Mouse (Mus musculus) liver, embryonic 16.5 days (tissue): ENCODE results near the gene Gstp1. TPM values are rescaled to one million over a fixed set of nuclear protein-coding genes. Genes with fewer than 3 reads are reported as not detected.

Source experiments
- ATAC-seq: fragments of 200-750 bp; cut with Nextera tagmentation; 2 replicates; pipeline ENCODE4 v1.8.0; 2017; ENCODE audit warnings: low read depth, mild to moderate bottlenecking, moderate number of reproducible peaks, moderate library complexity
- H3K27ac ChIP-seq: fragments of 300-500 bp; sonication (generic); 2 replicates; pipeline ENCODE4 v1.5.1; 2014; ENCODE audit warnings: mild to moderate bottlenecking, low read length
- H3K27me3 ChIP-seq: fragments of 300-500 bp; sonication (generic); 2 replicates; pipeline ENCODE4 v1.6.1; 2014; ENCODE audit warnings: low read depth, low read length, mixed read lengths; ENCODE audit not compliant: control insufficient read depth, insufficient read depth
- H3K36me3 ChIP-seq: fragments of 300-500 bp; sonication (generic); 2 replicates; pipeline ENCODE4 v1.6.1; 2014; ENCODE audit warnings: mild to moderate bottlenecking; ENCODE audit not compliant: control insufficient read depth, insufficient read depth
- H3K4me1 ChIP-seq: fragments of 300-500 bp; sonication (generic); 2 replicates; pipeline ENCODE4 v1.6.1; 2014; ENCODE audit warnings: low read depth, low read length, mixed read lengths; ENCODE audit not compliant: control insufficient read depth
- H3K4me2 ChIP-seq: fragments of 300-500 bp; sonication (generic); 2 replicates; pipeline ENCODE4 v1.6.1; 2014; ENCODE audit warnings: low read depth, low read length, mixed read lengths
- H3K4me3 ChIP-seq: fragments of 300-500 bp; sonication (generic); 2 replicates; pipeline ENCODE4 v1.5.1; 2014; ENCODE audit warnings: low read depth, mild to moderate bottlenecking, low read length
- H3K9ac ChIP-seq: fragments of 300-500 bp; sonication (generic); 2 replicates; pipeline ENCODE4 v1.6.1; 2014; ENCODE audit warnings: low read depth, low read length
- H3K9me3 ChIP-seq: fragments of 300-500 bp; sonication (generic); replicated peaks from 2 replicates; pipeline ENCODE4 v1.6.1; 2016; ENCODE audit warnings: low read length; ENCODE audit not compliant: control insufficient read depth
- WGBS: fragments of 180-500 bp; shearing (Covaris S2); extraction: QIAGEN DNeasy Blood & Tissue Kit; methylation state at CpG from one replicate; pipeline ENCODE4 v1.1.7; 2014; ENCODE audit not compliant: insufficient replicate concordance; 5-methylcytosine and 5-hydroxymethylcytosine counted together
- polyA plus RNA-seq: library from polyadenylated mRNA; unstranded; fragments of >200 nt; fragmentation: Nextera tagmentation; extraction: Ambion mirVana; gene quantifications from 2 replicates; pipeline ENCODE4 v1.2.1, GENCODE M21; 2015

Gstp1 gene
- polyA plus RNA-seq, 1 experiment from 2014 or later, result 823 TPM

DNA sequence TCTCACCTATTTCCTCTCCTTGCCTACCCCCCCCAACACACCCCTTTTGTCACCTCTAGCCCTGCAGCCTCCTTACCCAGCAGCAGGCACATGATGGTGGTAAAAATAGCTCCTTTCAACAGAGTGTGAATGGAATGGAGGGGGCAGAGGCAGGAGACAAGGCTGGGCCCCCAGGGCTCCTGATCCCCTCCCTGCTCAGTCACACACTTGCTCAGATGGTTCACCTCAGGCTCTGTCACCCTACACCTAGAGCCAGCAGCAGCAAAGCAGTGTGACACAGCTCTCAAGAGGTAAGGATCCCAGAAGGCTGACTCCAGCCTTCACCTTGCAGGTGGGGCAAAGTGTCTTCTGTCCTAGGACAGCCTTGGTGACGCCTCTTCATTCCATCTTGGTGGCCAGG lies 34.7 kb downstream of the Gstp1 start, which contains the start of gene Doc2g:
Gene Doc2g (plus strand): TSS at position 202 of the 400 bp plus-strand sequence.
- no peak within 1 kb of the TSS for H3K27ac ChIP-seq
- no peaks in the 10 kb centered on the region for H3K27me3 ChIP-seq
- ATAC-seq, result no peak
- peaks cover 21% of the 10 kb centered on the region for H3K36me3 ChIP-seq
- H3K4me2 ChIP-seq, result no peak within 1 kb of the TSS
- 78% methylated on average over 1 of the region's 1 CpGs for WGBS
- no peak within 1 kb of the TSS for H3K9ac ChIP-seq
- peaks cover 17% of the 10 kb centered on the region for H3K4me1 ChIP-seq
- H3K4me3 ChIP-seq, result no peak within 1 kb of the TSS
- H3K9me3 ChIP-seq, result no peaks in the 10 kb centered on the region

DNA sequence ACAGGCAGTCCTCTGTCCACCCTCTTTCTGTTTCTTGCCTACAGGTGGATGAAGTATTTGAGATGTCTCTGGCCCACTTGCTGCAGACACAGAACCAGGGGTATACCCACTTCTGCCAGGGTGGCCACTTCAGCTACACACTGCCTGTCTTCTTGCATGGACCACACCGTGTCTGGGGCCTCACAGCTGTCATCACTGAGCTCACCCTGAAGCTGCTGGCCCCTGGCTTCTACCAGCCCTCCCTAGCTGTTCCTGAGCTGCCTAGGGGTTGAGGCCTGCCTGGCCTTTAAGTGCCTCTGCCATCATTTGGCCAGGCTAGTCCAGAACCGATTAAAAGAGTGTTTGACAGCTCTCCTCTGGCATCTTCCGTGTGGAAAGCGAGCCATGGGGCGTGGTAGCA lies 36.0 kb downstream of the Gstp1 start:
- H3K9ac ChIP-seq, result no peak overlapping the region
- no peak for ATAC-seq
- H3K9me3 ChIP-seq, result no peaks in the 10 kb centered on the region
- no peak overlapping the region for H3K4me2 ChIP-seq
- peaks cover 17% of the 10 kb centered on the region for H3K4me1 ChIP-seq
- 79% methylated on average over 5 of the region's 5 CpGs for WGBS
- H3K27me3 ChIP-seq, result no peaks in the 10 kb centered on the region
- H3K4me3 ChIP-seq, result no peak overlapping the region
- H3K36me3 ChIP-seq, result peaks cover 10% of the 10 kb centered on the region; the same call in 1 of the 2 replicates
- no peak overlapping the region for H3K27ac ChIP-seq

DNA sequence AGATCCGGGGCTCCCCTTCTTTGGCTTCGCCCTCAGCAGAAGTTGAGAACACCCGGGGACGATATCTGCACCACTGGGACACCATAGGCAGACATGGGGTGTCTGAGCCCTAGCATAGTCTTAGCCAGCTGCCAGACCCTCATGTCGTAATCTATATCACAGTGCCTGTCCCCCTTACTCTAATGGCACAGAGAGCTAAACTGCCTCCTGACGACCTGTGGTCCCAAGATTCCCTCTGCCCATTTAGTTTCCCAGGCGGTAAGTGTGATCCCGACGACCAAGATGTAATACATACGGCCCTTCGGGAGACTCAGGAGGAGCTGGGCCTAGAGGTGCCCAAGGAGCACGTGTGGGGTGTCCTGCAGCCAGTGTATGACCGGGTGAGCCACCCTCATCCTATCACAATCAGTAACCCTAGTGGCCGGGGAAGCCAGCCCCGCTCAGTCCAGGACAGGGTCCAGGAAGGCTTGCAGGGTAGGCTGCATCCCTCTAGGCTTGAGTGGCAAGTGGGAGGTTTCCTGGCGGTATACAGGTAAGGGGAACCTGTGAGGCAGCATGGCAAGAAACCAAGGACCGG lies 36.7 kb downstream of the Gstp1 start:
- Histone ChIP-seq H3K4me2 (peak overlapping the region; percentile 98), H3K4me1 (peaks cover 17% of the 10 kb centered on the region), H3K27ac (peak overlapping the region; percentile 98), H3K9ac (peak overlapping the region; percentile 89), H3K4me3 (peak overlapping the region; percentile 88), H3K36me3 (peaks cover 2% of the 10 kb centered on the region; the same call in 1 of the 2 replicates), H3K27me3 (no peaks in the 10 kb centered on the region), H3K9me3 (no peaks in the 10 kb centered on the region)
- no peak for ATAC-seq
- 20% methylated on average over 17 of the region's 17 CpGs for WGBS

DNA sequence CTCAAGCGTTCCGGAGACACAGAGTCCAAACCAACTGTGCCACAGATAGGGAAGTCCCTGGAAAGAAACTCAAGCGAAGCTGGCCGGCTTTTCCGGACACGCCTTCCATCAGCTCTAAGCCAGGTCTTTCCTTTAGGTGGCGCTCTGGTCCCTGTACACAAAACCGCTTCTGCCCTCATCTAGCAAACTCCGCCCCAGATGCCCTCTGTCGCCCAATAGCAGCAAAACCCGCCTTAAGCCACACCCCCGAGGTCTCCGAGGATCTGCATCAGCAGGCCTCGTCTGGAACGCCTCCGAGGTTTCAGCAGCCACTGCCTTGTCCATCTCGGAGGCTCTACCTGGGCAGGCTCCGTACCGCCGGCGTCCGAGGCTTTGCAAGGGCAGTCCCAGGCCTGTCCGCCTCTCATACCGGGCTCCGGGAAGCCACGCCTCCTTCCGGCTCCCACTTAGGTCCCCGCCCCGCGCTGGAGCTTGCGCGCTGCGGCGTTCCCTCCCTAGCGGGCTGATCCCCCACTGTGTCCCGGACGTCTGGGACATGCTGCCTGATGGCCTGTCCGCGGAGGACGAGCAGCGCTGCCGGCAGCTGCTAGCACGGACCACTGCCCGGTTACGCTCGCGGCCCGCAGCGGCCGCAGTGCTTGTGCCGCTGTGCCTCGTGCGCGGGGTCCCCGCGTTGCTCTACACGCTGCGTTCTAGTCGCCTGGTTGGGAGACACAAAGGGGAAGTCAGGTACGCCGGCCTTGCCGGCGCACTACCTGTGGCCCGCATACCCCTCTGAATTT lies 37.5 kb downstream of the Gstp1 start, which contains the start of the genes Nudt8 and Gm49405:
Gene Nudt8 (plus strand): TSS at position 462 of the 782 bp plus-strand sequence.
Gene Gm49405 (plus strand): TSS at position 508 of the 782 bp plus-strand sequence.
- Histone ChIP-seq H3K4me2 (peak within 1 kb of the TSS; percentile 98), H3K36me3 (no peaks in the 10 kb centered on the region), H3K4me3 (peak within 1 kb of the TSS; percentile 88), H3K27ac (peak within 1 kb of the TSS; percentile 98), H3K4me1 (peaks cover 17% of the 10 kb centered on the region), H3K9ac (peak within 1 kb of the TSS; percentile 89), H3K9me3 (no peaks in the 10 kb centered on the region), H3K27me3 (no peaks in the 10 kb centered on the region)
- WGBS, result under 1% methylated on average over 64 of the region's 64 CpGs
- peak; percentile 88 for ATAC-seq

DNA sequence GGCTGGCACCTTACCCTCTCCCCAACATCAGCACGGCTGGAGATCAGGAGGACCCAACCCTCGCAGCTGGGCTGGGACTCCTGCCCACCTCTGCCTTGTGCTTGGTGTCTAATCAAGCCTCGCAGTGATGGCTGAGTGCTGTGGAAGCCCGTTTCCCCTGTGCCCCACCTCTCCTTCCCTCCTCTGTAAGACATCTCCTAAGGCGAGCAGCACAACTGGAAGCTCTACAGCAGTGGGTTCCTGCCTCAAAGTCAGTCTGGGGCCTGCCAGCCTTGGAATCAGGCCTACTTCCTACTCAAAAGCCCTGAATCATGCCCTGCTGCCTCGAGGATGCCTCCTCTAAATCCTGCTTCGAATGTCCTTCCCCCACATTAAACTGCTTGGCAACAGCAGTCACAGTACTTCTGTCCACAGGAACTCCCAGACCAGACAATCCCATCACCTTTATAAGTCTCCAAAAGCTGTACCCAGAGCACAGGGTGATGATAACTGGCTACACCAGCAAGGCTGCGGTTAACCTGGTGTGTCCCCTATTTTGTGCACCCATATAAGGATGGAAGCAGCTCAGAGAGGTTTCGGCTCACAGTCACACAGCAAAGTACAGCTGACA lies 38.6 kb downstream of the Gstp1 start:
- Histone ChIP-seq H3K27me3 (no peaks in the 10 kb centered on the region), H3K4me1 (peaks cover 17% of the 10 kb centered on the region), H3K4me3 (no peak overlapping the region), H3K9ac (no peak overlapping the region), H3K4me2 (peak overlapping the region; percentile 98), H3K9me3 (no peaks in the 10 kb centered on the region), H3K36me3 (no peaks in the 10 kb centered on the region), H3K27ac (0 out of 2 replicates have a peak overlapping the region, but pooled peaks have one; percentile 21)
- 62% methylated on average over 9 of the region's 9 CpGs for WGBS
- ATAC-seq, result no peak

DNA sequence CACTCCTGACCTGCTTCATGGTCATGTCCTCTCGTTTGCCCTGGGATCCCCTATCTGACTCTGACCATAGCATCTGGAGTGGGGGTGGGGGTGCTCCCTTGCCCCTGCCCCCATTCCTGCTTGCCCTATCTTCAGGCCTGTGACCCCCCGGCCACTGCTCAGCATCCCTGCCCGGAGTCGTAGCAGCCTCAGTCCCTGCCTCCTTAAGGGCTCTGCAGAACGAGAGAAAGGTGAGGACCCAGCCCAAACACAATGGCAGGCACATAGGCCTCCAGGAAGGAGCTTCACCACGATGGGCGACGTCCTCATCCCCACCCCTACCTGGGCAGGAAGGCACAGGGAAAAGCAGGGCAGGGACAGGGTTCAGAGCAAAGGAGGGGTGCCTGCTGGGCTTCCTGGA lies 39.5 kb downstream of the Gstp1 start:
- WGBS, result 71% methylated on average over 8 of the region's 8 CpGs
- Histone ChIP-seq H3K9me3 (no peaks in the 10 kb centered on the region), H3K4me1 (peaks cover 17% of the 10 kb centered on the region), H3K27me3 (no peaks in the 10 kb centered on the region), H3K4me3 (no peak overlapping the region), H3K27ac (no peak overlapping the region), H3K9ac (no peak overlapping the region), H3K36me3 (no peaks in the 10 kb centered on the region), H3K4me2 (no peak overlapping the region)
- ATAC-seq, result no peak

DNA sequence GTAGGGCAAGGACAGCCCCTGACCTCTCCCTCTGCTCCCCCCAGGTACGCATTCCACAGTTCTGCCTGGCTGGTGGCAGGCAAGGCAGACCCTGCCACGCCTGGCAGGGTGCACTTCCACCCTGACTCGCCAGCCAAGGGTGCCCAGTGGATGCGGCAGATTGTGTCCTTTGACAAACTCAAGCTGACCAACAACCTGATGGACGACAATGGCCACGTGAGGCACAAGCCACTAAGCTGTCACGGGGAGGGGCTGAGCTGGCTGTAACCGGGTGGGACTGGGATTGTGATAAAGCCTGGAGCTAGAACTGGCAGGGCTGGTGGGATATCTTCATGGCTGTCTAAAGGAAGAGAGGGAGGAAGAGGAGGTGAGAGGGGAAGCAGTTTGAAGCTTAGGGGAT lies 40.6 kb downstream of the Gstp1 start:
- Histone ChIP-seq H3K9ac (no peak overlapping the region), H3K4me3 (no peak overlapping the region), H3K4me1 (peaks cover 17% of the 10 kb centered on the region), H3K4me2 (no peak overlapping the region), H3K9me3 (no peaks in the 10 kb centered on the region), H3K27me3 (no peaks in the 10 kb centered on the region), H3K36me3 (no peaks in the 10 kb centered on the region), H3K27ac (no peak overlapping the region)
- 56% methylated on average over 8 of the region's 8 CpGs for WGBS
- ATAC-seq, result no peak

DNA sequence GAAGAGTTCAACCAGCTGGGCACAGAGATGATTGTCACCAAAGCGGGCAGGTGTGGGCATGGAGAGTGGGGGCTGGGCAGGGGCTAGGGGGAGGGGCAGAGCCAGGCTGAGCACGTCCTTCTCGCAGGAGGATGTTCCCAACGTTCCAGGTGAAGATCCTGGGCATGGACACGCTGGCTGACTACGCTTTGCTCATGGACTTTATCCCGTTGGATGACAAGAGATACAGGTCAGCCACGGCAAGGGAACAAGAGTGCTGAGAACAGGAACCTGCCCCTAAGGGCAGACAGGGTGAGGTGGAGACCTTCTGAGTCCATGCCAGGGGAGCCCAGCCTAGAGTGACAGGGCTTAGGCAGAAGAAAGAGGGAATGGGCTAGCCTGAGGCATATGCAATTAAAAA lies 41.0 kb downstream of the Gstp1 start:
- no peak overlapping the region for H3K9ac ChIP-seq
- H3K36me3 ChIP-seq, result no peaks in the 10 kb centered on the region
- no peak for ATAC-seq
- no peak overlapping the region for H3K4me3 ChIP-seq
- WGBS, result 65% methylated on average over 8 of the region's 8 CpGs
- no peak overlapping the region for H3K27ac ChIP-seq
- H3K4me1 ChIP-seq, result peaks cover 17% of the 10 kb centered on the region
- no peak overlapping the region for H3K4me2 ChIP-seq
- H3K9me3 ChIP-seq, result no peaks in the 10 kb centered on the region
- H3K27me3 ChIP-seq, result no peaks in the 10 kb centered on the region

DNA sequence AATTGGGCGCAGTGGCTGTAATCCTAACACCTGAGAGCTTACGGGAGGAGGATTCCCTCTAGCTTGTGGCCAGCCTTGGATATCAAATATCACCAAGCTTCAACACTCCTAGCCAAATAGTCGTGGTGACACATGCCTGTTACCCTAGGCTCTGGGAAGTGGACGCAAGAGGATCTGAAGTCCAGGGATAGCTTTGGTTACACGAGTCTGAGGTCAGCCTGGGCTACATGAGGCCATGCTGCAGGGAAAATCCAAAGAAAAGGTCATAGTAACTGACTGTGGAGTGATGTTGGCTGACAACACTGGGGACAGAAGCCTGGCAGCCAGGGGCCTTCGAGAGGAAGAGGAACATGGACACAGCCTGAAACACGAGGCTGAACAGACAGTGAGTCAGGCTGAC lies 41.7 kb downstream of the Gstp1 start:
- no peaks in the 10 kb centered on the region for H3K36me3 ChIP-seq
- 52% methylated on average over 7 of the region's 7 CpGs for WGBS
- H3K9ac ChIP-seq, result no peak overlapping the region
- H3K4me1 ChIP-seq, result peaks cover 12% of the 10 kb centered on the region
- H3K27ac ChIP-seq, result no peak overlapping the region
- no peaks in the 10 kb centered on the region for H3K27me3 ChIP-seq
- ATAC-seq, result no peak
- no peak overlapping the region for H3K4me2 ChIP-seq
- H3K9me3 ChIP-seq, result no peaks in the 10 kb centered on the region
- no peak overlapping the region for H3K4me3 ChIP-seq
